Mouse (Mus musculus): ENCODE results near the gene Gng10. TPM values are rescaled to one million over a fixed set of nuclear protein-coding genes. Genes with fewer than 3 reads are reported as not detected.

Gene Gng10
- polyA plus RNA-seq, 1 experiment from 2014 or later: 121 TPM

GRCm38 (mm10) chr4:59069276-59069675, 34.4 kb downstream of the Gng10 start:
- ATAC-seq (ENCODE audit: insufficient number of reproducible peaks, low FRiP score, low TSS enrichment, low read depth): no peak
- no peak overlapping the region for H3K9ac ChIP-seq
- no peaks in the 10 kb centered on the region for H3K9me3 ChIP-seq (replicated peaks)

GRCm38 (mm10) chr4:59083430-59083829, 48.5 kb downstream of the Gng10 start:
- 73% methylated on average over 2 of the region's 2 CpGs for WGBS
- ATAC-seq (ENCODE audit: insufficient number of reproducible peaks, low FRiP score, low TSS enrichment, low read depth): no peak
- Histone ChIP-seq H3K27ac (replicated peaks) (no peak overlapping the region), H3K4me1 (no peaks in the 10 kb centered on the region), H3K9me3 (replicated peaks) (no peaks in the 10 kb centered on the region), H3K4me2 (replicated peaks) (no peak overlapping the region), H3K9ac (no peak overlapping the region), H3K36me3 (no peaks in the 10 kb centered on the region), H3K27me3 (no peaks in the 10 kb centered on the region), H3K4me3 (replicated peaks) (no peak overlapping the region)

More at GRCm38 (mm10) chr4:59069276-59069675, 34.4 kb downstream of the Gng10 start:
- Histone ChIP-seq H3K27ac (replicated peaks) (no peak overlapping the region), H3K4me3 (replicated peaks) (no peak overlapping the region), H3K4me2 (replicated peaks) (no peak overlapping the region), H3K4me1 (no peaks in the 10 kb centered on the region), H3K27me3 (no peaks in the 10 kb centered on the region), H3K36me3 (no peaks in the 10 kb centered on the region)
- 49% methylated on average over 3 of the region's 3 CpGs for WGBS

GRCm38 (mm10) chr4:59089391-59089790, 54.5 kb downstream of the Gng10 start:
- no peaks in the 10 kb centered on the region for H3K36me3 ChIP-seq
- no peak overlapping the region for H3K27ac ChIP-seq (replicated peaks)
- H3K9me3 ChIP-seq (replicated peaks): no peaks in the 10 kb centered on the region
- no peak overlapping the region for H3K4me3 ChIP-seq (replicated peaks)
- H3K27me3 ChIP-seq: no peaks in the 10 kb centered on the region
- no peak for ATAC-seq (ENCODE audit: insufficient number of reproducible peaks, low FRiP score, low TSS enrichment, low read depth)
- no peak overlapping the region for H3K9ac ChIP-seq
- H3K4me2 ChIP-seq (replicated peaks): no peak overlapping the region
- WGBS: 26% methylated on average over 1 of the region's 1 CpGs
- no peaks in the 10 kb centered on the region for H3K4me1 ChIP-seq

Other genes starting within 250 kb of the Gng10 start
- gene Olfr267, start 247.4 kb upstream of the Gng10 start, polyA plus RNA-seq (2015; fragmentation: Nextera tagmentation; extraction: Ambion mirVana): 0.12 TPM in 1 of 2 replicates, not detected in the other
- gene Ecpas, start 122.3 kb upstream of the Gng10 start, polyA plus RNA-seq (2015; fragmentation: Nextera tagmentation; extraction: Ambion mirVana): 26.8 and 34.8 TPM in 2 replicates
- gene Zkscan16, start 91.5 kb upstream of the Gng10 start, polyA plus RNA-seq (2015; fragmentation: Nextera tagmentation; extraction: Ambion mirVana): 0.74 and 0.80 TPM in 2 replicates
- gene Ptgr1, start 48.0 kb upstream of the Gng10 start, polyA plus RNA-seq (2015; fragmentation: Nextera tagmentation; extraction: Ambion mirVana): 28.1 and 29.3 TPM in 2 replicates
- gene Dnajc25, start 40.0 kb upstream of the Gng10 start, polyA plus RNA-seq (2015; fragmentation: Nextera tagmentation; extraction: Ambion mirVana): 14.2 and 16.2 TPM in 2 replicates
- gene Gm20503, start 31.9 kb upstream of the Gng10 start, polyA plus RNA-seq (2015; fragmentation: Nextera tagmentation; extraction: Ambion mirVana): 17.7 and 23.8 TPM in 2 replicates
- not detected in 2 replicates for gene AI481877, start 103.9 kb downstream of the Gng10 start, polyA plus RNA-seq (2015; fragmentation: Nextera tagmentation; extraction: Ambion mirVana)
- gene Ugcg, start 154.2 kb downstream of the Gng10 start, polyA plus RNA-seq (2015; fragmentation: Nextera tagmentation; extraction: Ambion mirVana): 10.4 and 12.1 TPM in 2 replicates